Mouse (Mus musculus): ENCODE results near the gene Plxdc1.

Gene Plxdc1

GRCm38 (mm10) chr11:97987551-97988526, 1.6 kb upstream of the Plxdc1 start:
- peak; percentile 99 for DNase-seq (ENCODE audit: low spot score)

- no peak for DNase-seq (ENCODE audit: low spot score)
Observed at GRCm38 (mm10) chr11:97986738-97987465, 658 bp upstream of the Plxdc1 start.

DNA sequence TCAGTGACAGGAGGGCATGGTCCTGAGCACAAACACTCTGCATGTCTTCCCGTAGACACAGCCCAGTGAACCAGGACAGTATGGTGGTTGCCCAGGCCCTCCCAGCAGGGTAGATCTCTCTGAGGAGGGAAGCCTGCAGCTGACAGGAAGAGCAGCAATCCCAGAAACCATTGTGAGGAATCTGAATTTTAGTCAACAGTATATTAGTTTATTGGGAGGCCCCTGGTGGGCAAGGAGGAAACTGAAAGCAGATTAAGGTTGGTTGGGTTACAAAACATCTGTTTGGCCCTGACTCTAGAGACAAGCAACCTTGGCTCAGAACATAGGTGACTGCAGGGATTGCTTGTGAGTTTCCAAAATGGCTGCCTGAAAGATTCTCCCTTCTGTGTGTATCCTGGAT, 2.3 kb downstream of the Plxdc1 start:
- DNase-seq (ENCODE audit: low spot score): no peak

DNA sequence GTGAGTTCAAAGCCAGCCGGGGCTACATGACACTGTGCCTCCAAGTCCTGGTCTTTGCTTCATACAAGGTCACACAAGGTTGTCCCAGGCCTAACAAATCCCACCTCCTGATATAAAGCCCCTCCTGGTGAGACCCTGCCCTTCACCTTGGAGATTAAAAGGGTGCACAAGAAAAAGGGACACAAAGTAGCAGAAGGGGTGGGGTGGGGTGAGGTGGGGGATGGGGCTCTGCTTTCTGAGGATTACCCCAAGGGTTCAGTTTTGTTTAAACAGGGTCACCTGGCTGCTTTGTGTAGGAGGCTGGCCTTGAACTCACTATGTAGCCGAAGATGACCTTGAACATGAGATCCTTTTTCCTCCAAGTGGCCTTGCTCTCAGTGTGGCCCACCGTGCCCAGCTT, 2.7 kb downstream of the Plxdc1 start:
- DNase-seq (ENCODE audit: low spot score): no peak

DNA sequence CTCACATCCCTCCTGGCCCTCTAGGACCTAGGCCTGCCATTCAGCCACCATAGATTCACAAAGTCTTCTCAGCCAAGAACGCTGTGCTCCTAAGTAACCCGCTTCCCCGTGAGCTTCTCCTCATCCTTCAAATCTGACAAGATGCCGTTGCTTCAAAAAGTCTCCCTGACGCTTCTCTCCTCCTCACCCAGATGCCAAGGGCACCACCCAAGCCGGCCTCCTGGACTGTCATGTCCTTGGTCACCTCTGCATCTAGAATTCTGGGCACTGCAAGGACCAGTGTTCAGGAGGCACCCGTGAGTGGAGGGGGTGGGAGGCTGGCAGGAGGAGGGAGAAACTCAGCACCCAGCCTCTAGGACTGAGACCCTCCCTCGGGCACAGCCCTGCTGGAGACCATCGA, 3.5 kb downstream of the Plxdc1 start:
- DNase-seq (ENCODE audit: low spot score): no peak

DNA sequence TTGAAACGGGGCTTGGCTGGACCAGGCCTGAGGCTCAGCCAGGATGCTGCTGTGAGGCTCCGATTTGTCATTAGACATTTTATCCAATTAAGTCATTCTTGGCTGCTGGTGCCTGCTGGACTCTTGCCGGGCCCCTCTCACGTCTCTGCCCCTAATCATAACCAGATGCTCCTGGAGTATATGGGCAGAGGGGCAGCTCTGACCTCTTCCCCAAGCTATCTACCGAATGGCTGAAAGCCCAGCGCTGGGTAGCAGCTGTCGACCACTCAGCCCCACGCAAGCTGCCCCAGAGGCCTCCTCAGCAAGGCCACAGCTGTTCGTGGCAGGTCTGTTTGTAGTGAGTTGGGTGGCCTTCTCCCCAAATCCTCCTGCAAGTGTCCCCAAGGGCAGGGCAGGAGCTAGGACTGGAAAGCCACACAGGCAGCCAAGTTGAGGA, 5.7 kb downstream of the Plxdc1 start:
- peak; percentile 45 for DNase-seq (ENCODE audit: low spot score)

DNA sequence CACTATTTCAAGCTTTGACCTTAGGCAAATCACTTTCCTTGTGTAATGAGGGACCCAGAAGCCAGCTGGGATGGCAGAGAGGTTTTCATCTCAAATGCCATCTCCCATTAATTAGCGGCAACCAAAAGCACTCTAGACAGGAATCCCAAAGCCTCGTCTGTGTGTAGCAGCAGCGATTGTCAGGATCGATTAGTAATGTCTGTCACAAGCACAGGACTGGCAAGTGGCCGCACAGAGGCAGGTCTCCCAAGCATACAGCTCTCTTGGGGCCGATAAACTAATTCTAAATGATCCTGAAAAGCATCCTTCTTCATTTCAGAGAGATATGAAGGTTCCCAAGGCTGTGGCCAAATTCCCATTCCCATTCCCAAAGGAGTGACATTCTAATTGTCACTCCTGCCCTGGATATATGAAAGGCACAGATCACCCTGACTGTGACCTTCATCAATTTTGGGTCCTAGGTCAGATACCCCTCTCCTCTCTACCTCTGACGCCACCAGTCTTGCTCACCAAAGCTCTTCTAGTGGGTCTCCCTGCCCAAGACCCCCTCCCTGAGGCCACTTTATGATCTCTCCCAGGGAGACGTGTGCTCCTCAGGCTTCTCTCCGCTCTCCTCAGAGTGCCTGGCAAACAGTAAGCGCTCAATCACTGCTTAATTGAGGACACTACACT, 6.3 kb downstream of the Plxdc1 start:
- no peak for DNase-seq (ENCODE audit: low spot score)

DNA sequence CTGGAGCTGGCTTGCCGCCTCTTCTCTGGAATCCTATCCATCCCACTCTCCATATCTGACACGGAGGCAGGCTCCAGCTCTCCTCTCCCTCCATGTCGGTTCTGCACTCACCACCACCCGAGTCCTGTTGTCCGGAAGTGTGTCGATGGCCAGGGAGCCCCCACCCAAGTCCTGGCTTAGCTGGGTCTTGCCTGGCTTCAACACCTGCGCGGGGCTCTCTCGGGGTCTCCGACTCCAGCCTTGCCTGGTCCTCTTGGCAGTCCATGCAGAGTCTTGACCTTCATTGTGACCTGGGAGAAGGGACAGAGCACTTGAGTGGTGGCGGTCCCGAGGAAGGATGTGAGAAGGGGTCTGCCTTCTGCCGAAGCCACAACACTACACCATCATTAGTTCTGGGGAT, 7.9 kb downstream of the Plxdc1 start:
- DNase-seq (ENCODE audit: low spot score): no peak

DNA sequence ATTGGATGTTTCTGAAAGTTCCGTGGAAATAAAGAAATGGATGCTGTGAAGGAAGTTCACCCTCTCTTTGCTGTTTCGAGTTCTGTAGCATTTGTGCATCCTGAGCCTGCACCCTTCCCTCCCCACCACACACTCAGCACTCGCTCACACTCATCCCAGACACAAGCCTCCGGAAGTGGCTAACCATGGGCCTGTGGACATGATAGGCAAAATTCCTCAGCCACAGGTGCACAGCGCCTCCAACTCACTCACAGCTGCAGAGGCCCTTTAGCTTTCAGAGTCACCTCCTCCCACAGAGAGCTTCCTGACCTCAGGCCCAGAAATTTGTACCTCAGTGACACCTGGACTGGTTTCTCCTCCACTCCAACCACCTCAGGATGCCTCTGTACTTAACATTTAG, 8.4 kb downstream of the Plxdc1 start:
- no peak for DNase-seq (ENCODE audit: low spot score)

GRCm38 (mm10) chr11:97974746-97975145, 11.5 kb downstream of the Plxdc1 start:
- DNase-seq (ENCODE audit: low spot score): no peak

DNA sequence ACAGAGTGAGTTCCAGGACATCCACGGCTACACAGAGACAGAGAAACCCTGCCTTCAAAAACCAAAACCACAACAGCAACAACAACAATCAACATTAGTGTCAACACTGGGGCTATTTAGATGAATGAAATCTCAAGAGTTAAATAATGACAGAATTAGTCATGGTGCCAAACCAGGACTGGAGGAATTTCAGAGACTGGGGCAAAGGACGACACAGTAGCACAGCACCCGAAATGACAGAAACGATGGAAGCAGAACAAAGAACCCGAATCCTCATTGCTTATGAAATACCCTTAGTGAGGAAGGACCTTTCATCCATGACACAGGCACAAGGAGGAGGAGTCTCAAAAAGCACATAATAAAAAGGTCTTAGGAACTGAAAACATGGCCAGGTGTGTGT, 12.1 kb downstream of the Plxdc1 start:
- DNase-seq (ENCODE audit: low spot score): no peak

DNA sequence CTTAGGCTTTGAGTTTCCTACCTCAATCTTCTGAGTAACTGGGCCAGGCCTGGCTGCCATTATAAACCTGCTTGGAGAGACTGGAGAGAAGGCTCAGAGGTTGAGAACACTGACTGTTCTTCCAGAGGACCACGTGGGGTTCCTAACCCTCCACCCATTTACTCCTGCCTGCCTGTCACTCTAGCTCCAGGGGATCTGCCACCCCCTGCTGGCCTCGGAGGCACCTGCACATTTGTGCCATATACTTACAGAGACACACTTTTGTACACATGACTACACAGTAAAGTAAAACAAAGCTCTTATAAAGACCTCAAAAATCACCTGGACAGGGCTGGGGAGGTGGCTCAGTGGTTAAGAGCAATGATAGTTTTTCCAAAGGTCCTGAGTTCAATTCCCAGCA, 13.8 kb downstream of the Plxdc1 start:
- DNase-seq (ENCODE audit: low spot score): no peak

DNA sequence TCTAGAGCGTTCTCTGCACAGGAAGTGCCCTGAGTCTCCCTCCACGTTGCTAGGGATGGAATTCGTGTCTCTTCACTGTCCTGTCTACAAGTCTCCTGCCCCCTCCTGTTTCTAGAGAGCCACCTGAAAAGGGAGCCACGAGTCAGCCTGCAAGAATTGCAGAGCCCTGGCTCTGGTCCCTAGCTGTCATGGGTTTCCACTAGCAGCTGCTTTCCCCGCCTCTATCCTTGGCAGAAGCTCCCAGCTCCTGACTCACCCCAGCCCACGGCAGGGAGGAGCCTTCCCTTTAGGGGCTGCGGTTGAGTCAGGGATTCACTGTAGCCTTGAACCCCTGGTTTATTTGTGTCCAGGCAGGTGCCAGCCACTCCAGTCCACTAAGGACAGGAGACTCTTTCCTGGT, 15.0 kb downstream of the Plxdc1 start:
- no peak for DNase-seq (ENCODE audit: low spot score)

DNA sequence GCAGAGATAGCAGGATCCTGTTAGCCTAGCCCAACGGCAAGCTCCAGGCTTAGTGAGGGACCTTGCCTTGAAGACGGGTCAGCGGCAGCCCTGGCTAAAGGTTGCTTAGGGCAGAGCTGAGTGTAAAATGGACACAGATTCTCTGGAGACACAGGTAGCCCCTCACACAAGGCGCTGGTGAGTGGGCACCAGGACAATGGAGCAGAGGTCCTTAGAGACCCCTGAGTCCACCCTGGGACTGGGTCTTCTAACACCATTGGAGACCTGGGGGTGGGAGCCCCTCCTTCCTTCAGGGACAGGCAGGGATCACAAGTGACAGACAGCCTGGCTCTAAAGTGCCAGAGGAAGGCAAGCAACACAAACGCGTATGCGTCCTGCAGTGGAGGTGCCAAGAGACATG, 15.5 kb downstream of the Plxdc1 start:
- DNase-seq (ENCODE audit: low spot score): no peak

DNA sequence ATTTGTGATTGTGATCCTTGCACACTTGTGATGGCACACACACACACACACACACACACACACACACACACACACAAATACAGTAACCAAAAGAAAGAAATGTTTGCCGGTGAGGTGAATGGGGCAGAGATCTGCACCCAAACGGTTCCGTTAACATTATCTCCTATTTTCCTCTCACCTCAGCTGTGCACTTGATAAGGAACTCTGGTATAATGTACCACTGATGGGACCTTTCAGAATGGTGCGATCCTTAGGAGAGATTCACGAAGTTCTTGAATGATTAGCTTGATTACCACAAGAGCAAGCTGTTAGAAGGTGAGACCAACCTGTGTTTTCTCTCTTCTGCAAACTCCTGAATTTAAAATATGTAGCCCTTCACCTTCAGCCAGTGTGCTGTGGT, 17.9 kb downstream of the Plxdc1 start:
- no peak for DNase-seq (ENCODE audit: low spot score)

GRCm38 (mm10) chr11:97967114-97967513, 19.1 kb downstream of the Plxdc1 start:
- DNase-seq (ENCODE audit: low spot score): no peak

DNA sequence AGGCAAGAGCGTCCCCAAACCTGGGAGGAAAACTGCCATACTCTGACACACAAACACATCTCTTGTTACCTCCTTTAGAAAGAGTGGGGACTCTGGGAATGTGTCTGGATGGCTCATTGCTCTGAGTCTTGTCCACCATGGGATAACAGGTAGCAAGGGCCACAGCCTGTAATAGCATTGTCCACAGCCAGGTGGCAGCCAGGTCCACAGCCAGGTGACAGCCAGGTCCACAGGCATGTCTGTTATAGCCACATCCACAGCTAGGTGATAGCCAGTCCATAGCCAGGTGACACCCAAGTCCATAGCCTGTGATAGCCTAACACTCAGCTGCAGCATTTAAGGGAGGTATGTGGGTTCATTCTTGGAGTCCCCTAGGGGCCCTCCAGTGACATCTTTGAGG, 25.3 kb downstream of the Plxdc1 start:
- no peak for DNase-seq (ENCODE audit: low spot score)

- no peak for DNase-seq (ENCODE audit: low spot score)
Observed at GRCm38 (mm10) chr11:97959300-97959680, 27.0 kb downstream of the Plxdc1 start.

GRCm38 (mm10) chr11:97958641-97959299, 27.5 kb downstream of the Plxdc1 start:
- no peak for DNase-seq (ENCODE audit: low spot score)

GRCm38 (mm10) chr11:97956905-97957560, 29.2 kb downstream of the Plxdc1 start:
- peak; percentile 37 for DNase-seq (ENCODE audit: low spot score)

DNA sequence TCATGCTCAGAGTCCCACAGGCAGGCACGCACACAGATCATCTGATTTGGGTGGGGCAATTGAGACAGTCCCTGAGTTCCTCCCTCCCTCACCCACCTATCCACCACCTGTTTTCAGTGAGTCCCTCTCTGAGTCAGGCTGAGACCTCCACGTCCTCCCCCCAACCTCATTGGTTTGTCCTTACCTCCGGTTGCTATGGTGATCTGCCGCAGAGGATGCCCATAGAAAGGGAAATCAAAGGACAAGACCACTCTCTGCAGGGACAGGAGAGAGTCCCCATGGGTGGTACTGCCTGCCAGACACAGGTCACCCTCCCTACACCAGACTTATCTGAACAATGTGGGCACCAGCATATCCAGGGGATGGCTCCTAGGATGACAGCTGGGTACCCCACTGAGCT, 30.3 kb downstream of the Plxdc1 start:
- DNase-seq (ENCODE audit: low spot score): no peak

All from embryo, embryonic 10 days (tissue).